Mouse (Mus musculus): ENCODE data around the gene Prkcd. TPM values are rescaled to one million over a fixed set of nuclear protein-coding genes. Genes with fewer than 3 reads are reported as not detected.

Gene Prkcd
- polyA plus RNA-seq (2015; fragmentation: Nextera tagmentation; extraction: Ambion mirVana) = 48.9 and 52.4 TPM in 2 replicates

DNA sequence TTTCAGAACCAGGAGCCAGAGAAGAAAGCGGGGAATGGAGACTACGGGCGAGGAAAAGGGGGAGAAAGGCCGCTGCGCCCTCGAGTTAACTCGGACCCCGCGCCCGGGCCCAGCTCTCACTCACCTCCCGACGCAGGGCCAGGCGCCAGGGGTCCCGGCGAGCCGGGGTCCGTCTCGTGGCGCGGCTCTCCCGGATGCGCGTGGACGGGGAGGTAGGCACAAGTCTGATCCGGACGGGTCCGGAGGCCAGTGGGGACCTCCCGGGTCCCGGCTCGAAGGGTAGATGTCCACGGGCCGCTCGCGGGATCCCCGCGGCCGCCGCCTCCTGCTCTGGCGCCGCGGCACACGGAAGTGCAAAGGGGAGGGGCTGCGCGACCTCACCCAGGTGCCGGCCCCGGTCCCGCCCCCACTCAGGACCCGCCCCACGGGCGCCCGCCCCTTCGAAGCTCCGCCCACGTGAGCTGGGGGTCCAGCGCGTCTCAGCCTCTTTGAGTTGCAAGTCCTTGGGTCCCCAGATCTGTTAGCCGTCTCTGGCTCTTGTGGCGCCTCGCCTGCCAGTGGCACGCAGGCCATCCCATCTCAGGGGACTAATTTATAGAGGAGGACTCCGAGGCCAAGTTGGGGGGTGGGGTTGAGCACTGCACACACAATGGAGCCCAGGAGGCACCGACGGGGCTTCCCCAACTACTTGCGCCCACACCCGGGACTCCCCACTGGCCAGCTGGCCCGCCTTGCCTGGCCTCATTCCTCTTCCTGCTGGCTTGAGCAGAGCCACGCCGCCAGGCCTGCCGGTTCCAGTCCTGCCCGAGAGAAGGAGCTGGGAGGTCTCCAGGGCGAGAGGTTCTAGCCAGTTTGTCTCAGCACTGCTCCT is at the start of gene Prkcd:
Gene Prkcd, minus strand, starts transcription at position 355 of the 871 bp plus-strand sequence.
- Histone ChIP-seq H3K27me3 (ENCODE audit: insufficient read depth, low read length) (no peaks in the 10 kb centered on the region), H3K9ac (replicated peaks; ENCODE audit: low read length) (peak within 1 kb of the TSS; percentile 76), H3K27ac (ENCODE audit: low read length) (peak within 1 kb of the TSS; percentile 75), H3K9me3 (ENCODE audit: low read length) (no peaks in the 10 kb centered on the region), H3K4me1 (ENCODE audit: insufficient read depth, low read length) (peaks cover 37% of the 10 kb centered on the region), H3K4me2 (replicated peaks; ENCODE audit: low read depth, low read length) (peak within 1 kb of the TSS; percentile 70), H3K36me3 (ENCODE audit: insufficient read depth, low read length) (no peaks in the 10 kb centered on the region), H3K4me3 (ENCODE audit: low read length) (peak within 1 kb of the TSS; percentile 80)
- under 1% methylated on average over 62 of the region's 71 CpGs for WGBS
- peak; percentile 79 for ATAC-seq (ENCODE audit: low FRiP score, low TSS enrichment)

DNA sequence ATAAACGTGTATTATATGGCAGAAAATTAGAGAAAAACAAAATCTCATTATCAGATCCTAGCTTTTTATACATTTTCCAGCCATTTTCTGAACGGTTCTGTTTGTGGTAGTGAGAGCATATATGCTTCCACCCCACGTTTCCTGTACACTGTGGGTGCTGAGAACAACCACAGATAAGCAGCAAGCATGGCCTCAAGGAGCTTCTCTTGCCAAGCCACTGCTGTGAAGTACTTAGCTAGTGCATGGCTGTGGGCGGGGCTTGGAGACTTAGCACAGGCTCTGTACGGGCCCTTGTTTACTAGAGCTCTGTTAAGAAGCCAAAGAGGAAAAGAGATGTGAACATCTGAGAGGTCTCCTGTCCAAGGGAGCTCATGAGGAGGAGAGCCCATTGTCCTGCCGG is 48.9 kb upstream of the Prkcd start:
- H3K27me3 ChIP-seq (ENCODE audit: insufficient read depth, low read length) = no peaks in the 10 kb centered on the region
- H3K4me1 ChIP-seq (ENCODE audit: insufficient read depth, low read length) = no peaks in the 10 kb centered on the region
- H3K27ac ChIP-seq (ENCODE audit: low read length) = no peak overlapping the region
- ATAC-seq (ENCODE audit: low FRiP score, low TSS enrichment) = no peak
- H3K36me3 ChIP-seq (ENCODE audit: insufficient read depth, low read length) = peaks cover 35% of the 10 kb centered on the region
- no peak overlapping the region for H3K9ac ChIP-seq (replicated peaks; ENCODE audit: low read length)
- 78% methylated on average over 6 of the region's 6 CpGs for WGBS
- no peaks in the 10 kb centered on the region for H3K9me3 ChIP-seq (ENCODE audit: low read length)
- no peak overlapping the region for H3K4me3 ChIP-seq (ENCODE audit: low read length)
- H3K4me2 ChIP-seq (replicated peaks; ENCODE audit: low read depth, low read length) = no peak overlapping the region

- 8% methylated on average over 3 of the region's 3 CpGs for WGBS
- H3K9me3 ChIP-seq (ENCODE audit: low read length) = no peaks in the 10 kb centered on the region
- peaks cover 39% of the 10 kb centered on the region for H3K36me3 ChIP-seq (ENCODE audit: insufficient read depth, low read length)
- H3K9ac ChIP-seq (replicated peaks; ENCODE audit: low read length) = no peak overlapping the region
- H3K4me3 ChIP-seq (ENCODE audit: low read length) = no peak overlapping the region
- ATAC-seq (ENCODE audit: low FRiP score, low TSS enrichment) = peak; percentile 78
- H3K27me3 ChIP-seq (ENCODE audit: insufficient read depth, low read length) = no peaks in the 10 kb centered on the region
- no peak overlapping the region for H3K4me2 ChIP-seq (replicated peaks; ENCODE audit: low read depth, low read length)
- no peaks in the 10 kb centered on the region for H3K4me1 ChIP-seq (ENCODE audit: insufficient read depth, low read length)
- no peak overlapping the region for H3K27ac ChIP-seq (ENCODE audit: low read length)
Observed at GRCm38 (mm10) chr14:30671986-30672312, 45.9 kb upstream of the Prkcd start.

DNA sequence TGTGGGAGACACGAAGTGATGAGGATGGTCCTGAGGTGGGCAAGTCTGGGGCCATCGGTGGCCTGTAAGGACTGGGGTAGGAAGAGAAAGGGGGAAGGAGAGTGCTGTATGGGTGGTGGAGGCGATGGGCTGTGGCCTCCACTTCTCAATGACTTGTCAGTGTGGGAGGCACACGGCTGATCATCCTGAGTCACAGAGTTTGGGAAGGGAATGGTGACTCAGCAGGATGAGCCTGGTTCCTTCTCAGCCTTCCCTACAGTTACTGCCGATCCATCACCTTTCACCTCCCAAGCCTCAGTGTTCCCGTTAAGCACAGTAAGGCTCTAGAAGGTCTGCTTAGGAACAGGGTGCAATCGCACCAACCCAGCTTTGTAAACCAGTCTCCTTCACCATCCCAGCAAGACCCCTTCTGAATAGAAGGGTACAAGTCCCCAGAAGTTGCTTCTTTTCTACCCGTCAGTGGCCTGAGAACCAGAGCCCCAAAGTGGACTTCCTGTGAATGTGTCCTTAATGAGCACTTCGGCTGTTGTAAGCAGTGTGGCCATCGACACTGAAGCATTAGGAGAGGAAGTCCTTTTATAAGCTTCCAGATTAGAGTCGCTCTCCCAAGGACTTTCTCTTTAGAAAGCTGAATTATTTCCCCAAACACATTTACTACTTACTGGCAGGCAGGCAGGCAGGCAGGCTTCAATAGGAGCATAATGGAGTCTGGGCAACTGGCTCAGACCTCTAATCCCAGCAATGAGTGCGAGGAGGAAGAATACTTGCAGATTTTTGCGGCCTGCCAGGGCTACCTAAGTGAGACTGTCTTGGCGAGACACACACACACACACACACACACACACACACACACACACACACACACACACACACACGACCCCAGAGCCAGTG is 45.3 kb upstream of the Prkcd start:
- WGBS = 70% methylated on average over 15 of the region's 15 CpGs
- ATAC-seq (ENCODE audit: low FRiP score, low TSS enrichment) = no peak
- Histone ChIP-seq H3K9me3 (ENCODE audit: low read length) (no peaks in the 10 kb centered on the region), H3K36me3 (ENCODE audit: insufficient read depth, low read length) (peaks cover 45% of the 10 kb centered on the region), H3K4me2 (replicated peaks; ENCODE audit: low read depth, low read length) (no peak overlapping the region), H3K4me1 (ENCODE audit: insufficient read depth, low read length) (no peaks in the 10 kb centered on the region), H3K27ac (ENCODE audit: low read length) (no peak overlapping the region), H3K4me3 (ENCODE audit: low read length) (no peak overlapping the region), H3K9ac (replicated peaks; ENCODE audit: low read length) (no peak overlapping the region), H3K27me3 (ENCODE audit: insufficient read depth, low read length) (no peaks in the 10 kb centered on the region)

DNA sequence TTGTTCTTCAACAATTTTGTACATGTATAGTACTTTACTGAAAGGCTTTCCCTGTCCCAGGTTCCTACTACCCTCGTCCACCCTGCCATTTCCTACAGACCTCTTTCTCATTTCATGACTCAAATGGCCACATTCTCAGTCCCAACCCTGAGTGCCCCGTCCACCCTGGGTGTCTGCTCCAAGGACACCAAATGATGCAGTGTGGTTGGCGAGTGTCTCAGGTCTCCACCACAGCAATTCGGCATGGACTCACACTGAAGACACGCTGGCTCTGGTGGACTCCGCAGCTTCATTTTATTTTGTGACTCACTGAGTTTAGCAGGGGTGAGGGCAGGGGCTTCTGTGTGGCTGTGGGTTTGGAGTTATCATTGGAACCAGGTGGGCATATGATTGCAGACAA is 44.2 kb upstream of the Prkcd start:
- Histone ChIP-seq H3K36me3 (ENCODE audit: insufficient read depth, low read length) (peaks cover 43% of the 10 kb centered on the region), H3K27me3 (ENCODE audit: insufficient read depth, low read length) (no peaks in the 10 kb centered on the region), H3K4me2 (replicated peaks; ENCODE audit: low read depth, low read length) (no peak overlapping the region), H3K9ac (replicated peaks; ENCODE audit: low read length) (no peak overlapping the region), H3K27ac (ENCODE audit: low read length) (no peak overlapping the region), H3K9me3 (ENCODE audit: low read length) (no peaks in the 10 kb centered on the region), H3K4me1 (ENCODE audit: insufficient read depth, low read length) (no peaks in the 10 kb centered on the region), H3K4me3 (ENCODE audit: low read length) (no peak overlapping the region)
- WGBS = 93% methylated on average over 6 of the region's 6 CpGs
- ATAC-seq (ENCODE audit: low FRiP score, low TSS enrichment) = no peak

- Histone ChIP-seq H3K4me2 (replicated peaks; ENCODE audit: low read depth, low read length) (no peak overlapping the region), H3K36me3 (ENCODE audit: insufficient read depth, low read length) (peaks cover 46% of the 10 kb centered on the region), H3K27ac (ENCODE audit: low read length) (no peak overlapping the region), H3K4me1 (ENCODE audit: insufficient read depth, low read length) (no peaks in the 10 kb centered on the region), H3K4me3 (ENCODE audit: low read length) (no peak overlapping the region), H3K27me3 (ENCODE audit: insufficient read depth, low read length) (no peaks in the 10 kb centered on the region), H3K9ac (replicated peaks; ENCODE audit: low read length) (no peak overlapping the region), H3K9me3 (ENCODE audit: low read length) (no peaks in the 10 kb centered on the region)
- 80% methylated on average over 4 of the region's 4 CpGs for WGBS
- ATAC-seq (ENCODE audit: low FRiP score, low TSS enrichment) = no peak
Observed at GRCm38 (mm10) chr14:30666604-30667003, 40.6 kb upstream of the Prkcd start.

DNA sequence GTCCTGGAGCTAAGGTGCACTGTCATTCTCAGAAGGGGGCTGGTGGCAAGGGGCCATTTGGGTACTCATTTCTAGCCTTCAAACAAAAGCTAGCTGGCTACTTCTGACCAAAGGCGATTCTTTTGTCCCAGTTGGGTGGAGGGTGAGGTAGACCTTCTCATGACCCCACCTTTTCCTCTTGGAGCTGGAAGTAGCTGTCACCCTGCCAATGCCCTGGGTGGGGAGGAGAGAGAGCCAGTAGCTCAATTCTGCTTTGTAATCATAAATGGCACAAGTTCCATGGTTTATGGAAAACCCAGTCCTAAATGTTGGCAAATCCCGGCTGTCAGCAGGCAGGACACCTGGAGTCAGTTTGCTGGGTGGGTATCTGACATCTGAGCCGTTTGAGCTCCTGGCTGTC is 40.1 kb upstream of the Prkcd start:
- H3K4me3 ChIP-seq (ENCODE audit: low read length) = no peak overlapping the region
- 85% methylated on average over 3 of the region's 3 CpGs for WGBS
- no peak overlapping the region for H3K27ac ChIP-seq (ENCODE audit: low read length)
- H3K4me1 ChIP-seq (ENCODE audit: insufficient read depth, low read length) = no peaks in the 10 kb centered on the region
- no peak for ATAC-seq (ENCODE audit: low FRiP score, low TSS enrichment)
- H3K9me3 ChIP-seq (ENCODE audit: low read length) = no peaks in the 10 kb centered on the region
- H3K4me2 ChIP-seq (replicated peaks; ENCODE audit: low read depth, low read length) = no peak overlapping the region
- peaks cover 51% of the 10 kb centered on the region for H3K36me3 ChIP-seq (ENCODE audit: insufficient read depth, low read length)
- H3K27me3 ChIP-seq (ENCODE audit: insufficient read depth, low read length) = no peaks in the 10 kb centered on the region
- H3K9ac ChIP-seq (replicated peaks; ENCODE audit: low read length) = no peak overlapping the region

DNA sequence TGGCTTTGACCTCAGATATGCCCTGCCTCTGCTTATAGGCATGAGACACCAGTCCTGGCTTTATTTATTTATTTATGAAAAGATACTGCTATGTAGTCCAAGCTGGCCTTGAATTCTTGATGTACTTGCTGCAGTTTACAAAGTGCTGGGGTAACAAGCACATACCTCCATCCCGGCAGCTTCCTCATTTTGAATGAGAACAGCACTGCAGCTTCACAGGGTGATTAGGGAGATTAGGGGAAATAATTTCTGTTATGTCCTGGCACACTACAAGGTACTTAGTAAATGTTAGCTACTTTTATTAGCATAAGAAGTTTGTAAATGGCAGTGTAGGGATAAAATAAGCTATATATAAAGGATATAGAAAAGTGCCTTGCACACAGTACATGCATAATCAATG is 29.5 kb upstream of the Prkcd start:
- Histone ChIP-seq H3K27me3 (ENCODE audit: insufficient read depth, low read length) (no peaks in the 10 kb centered on the region), H3K4me1 (ENCODE audit: insufficient read depth, low read length) (peaks cover 12% of the 10 kb centered on the region), H3K4me3 (ENCODE audit: low read length) (no peak overlapping the region), H3K27ac (ENCODE audit: low read length) (no peak overlapping the region), H3K9ac (replicated peaks; ENCODE audit: low read length) (no peak overlapping the region), H3K4me2 (replicated peaks; ENCODE audit: low read depth, low read length) (no peak overlapping the region), H3K9me3 (ENCODE audit: low read length) (no peaks in the 10 kb centered on the region), H3K36me3 (ENCODE audit: insufficient read depth, low read length) (0 out of 2 replicates have a peak, but pooled peaks cover 4% of the 10 kb centered on the region)
- no peak for ATAC-seq (ENCODE audit: low FRiP score, low TSS enrichment)
- WGBS = 83% methylated on average over 1 of the region's 1 CpGs

DNA sequence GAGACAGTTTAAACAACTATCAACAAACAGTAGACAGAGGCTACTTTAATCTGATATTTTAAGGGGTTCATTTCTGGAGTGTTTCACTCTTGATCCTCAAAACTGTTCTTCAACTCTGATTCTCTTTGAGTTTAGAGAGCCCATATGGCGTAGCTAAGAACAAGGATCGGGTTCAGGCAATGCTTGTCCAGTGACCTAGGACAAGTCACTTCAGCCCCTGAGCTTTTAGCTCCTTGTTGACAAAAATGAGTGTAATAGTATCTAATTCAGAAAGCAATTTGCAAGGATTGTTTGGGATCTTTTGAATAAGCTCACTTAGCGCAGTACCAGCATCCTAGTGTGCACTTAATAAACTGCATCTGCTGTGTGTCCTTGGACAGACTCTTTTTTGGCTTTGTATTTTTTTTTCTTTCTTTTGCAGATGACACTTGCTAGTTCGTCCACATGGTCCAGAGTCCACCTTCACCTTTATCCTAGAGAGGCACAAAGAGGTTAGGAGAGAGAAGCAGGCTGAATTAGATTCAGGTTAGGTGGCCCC is 28.8 kb upstream of the Prkcd start:
- Histone ChIP-seq H3K27me3 (ENCODE audit: insufficient read depth, low read length) (no peaks in the 10 kb centered on the region), H3K4me2 (replicated peaks; ENCODE audit: low read depth, low read length) (peak overlapping the region; percentile 77), H3K4me1 (ENCODE audit: insufficient read depth, low read length) (peaks cover 13% of the 10 kb centered on the region), H3K36me3 (ENCODE audit: insufficient read depth, low read length) (0 out of 2 replicates have a peak, but pooled peaks cover 4% of the 10 kb centered on the region), H3K27ac (ENCODE audit: low read length) (peak overlapping the region; percentile 85; the same call in 1 of the 2 replicates), H3K9me3 (ENCODE audit: low read length) (no peaks in the 10 kb centered on the region), H3K9ac (replicated peaks; ENCODE audit: low read length) (peak overlapping the region; percentile 99), H3K4me3 (ENCODE audit: low read length) (peak overlapping the region; percentile 94)
- WGBS = 37% methylated on average over 4 of the region's 4 CpGs
- no peak for ATAC-seq (ENCODE audit: low FRiP score, low TSS enrichment)
